Mouse (Mus musculus) right cerebral cortex, postnatal 25 days (tissue): Measurements from ENCODE around the gene Plxnc1.

Experiments used
- DNase-seq: peaks from one replicate; pipeline ENCODE4 v3.0.0; 2022

Plxnc1 gene

DNA sequence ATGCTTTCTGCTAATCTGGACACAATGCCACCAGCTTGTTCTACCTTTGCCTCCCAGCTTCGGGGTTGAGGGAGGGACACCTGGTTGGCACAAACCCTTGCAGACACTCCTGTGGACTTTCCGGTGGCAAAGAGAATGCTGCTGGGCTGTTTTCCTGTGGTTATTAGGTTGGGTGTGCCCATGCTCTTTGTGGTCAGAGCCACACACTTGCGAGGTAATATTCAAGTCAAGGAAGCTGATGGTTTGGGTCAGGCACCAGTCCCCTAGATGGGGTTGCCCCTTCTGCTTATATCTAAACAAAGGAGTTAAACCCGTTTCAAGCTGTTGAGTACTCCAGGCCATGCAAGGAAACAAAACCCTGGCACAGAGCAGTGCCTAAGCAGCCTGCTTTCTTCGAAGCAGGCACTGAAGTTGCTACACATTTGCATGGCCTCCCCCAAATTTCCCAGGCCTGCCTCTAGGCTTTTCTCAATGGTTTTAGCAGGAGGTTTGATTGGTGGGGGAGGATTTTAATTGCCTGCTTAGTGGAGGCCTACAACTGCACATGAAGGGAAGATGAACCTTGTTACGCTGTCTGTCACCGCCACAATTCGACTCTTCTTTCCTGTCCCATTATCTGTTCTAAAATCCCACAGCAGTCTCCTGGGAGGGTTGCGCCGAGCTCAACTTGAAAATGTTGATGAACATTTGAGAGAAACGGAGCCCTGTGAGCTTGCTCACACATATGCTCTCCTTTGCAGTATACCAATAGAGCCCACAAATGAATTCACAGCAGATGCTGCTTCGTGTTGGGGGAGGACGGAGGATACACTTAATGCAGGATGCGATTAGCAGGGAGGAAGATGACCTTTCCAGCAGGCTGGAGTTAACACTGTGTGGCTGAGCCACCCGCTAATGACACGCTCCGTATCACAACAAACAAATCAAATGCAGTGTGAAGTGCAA, 132.5 kb downstream of the Plxnc1 start:
- DNase-seq: no peak

DNA sequence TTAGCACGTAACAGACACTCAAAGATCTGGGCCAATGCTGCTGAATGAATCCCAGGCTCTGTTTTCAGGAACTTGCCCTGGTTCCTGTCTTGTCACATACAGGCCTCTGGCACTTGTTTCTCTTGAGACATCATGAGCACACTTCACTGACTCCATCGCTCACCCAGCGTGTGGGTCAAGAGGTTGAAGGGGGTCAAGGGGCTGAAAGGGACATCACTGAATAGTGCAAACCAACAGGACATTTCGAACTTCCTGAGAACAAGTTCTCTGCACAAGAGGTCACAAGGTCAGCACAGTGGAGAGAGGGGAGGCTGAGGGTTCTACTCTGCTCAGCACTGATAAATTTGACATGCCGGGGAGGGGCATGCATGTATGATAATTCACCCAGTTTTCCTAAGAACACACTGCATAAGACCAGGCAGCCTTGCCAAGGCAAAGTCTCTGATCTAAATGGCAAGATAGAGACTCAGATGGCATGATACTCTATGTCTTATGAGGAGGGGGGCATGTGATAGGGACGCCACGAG, 134.6 kb downstream of the Plxnc1 start:
- no peak for DNase-seq

DNA sequence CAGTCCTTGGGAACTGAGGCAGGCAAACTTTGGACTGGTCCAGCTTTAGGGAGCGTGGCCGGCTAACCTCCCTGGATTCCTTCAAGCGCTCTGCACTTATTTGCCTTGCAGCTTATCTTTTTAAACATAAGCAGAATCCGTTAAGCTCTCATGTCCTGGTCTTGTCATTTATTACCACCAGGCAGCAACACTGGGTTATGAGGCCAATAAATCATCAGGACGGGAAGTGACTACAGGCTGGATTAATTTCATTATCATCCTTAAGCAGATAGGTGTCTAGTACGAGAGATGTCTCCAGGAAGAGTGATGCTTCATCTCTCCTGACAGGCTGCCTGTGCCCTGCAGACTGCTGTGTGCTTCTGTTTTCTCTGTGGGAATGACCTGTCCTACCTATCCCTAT, 136.4 kb downstream of the Plxnc1 start:
- no peak for DNase-seq

DNA sequence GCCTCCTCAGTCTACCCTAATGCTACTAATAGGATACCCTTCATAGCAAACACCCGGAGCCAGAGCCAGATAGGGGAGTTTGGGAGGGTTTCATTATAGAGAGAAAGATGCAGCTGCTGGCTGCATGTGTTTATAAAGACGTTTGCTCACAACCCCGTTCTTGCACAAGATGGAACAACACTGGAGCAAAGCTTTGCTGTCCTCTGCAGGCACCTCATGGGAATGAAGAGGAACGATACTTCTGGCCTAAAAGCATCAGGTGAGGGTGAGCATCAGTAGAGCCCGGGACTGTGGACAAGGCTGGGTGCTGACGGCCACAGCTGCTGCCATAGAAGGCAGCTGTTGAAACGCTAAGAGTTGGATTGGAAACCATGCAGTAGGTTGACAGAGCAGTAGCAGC, 137.3 kb downstream of the Plxnc1 start:
- DNase-seq: no peak

DNA sequence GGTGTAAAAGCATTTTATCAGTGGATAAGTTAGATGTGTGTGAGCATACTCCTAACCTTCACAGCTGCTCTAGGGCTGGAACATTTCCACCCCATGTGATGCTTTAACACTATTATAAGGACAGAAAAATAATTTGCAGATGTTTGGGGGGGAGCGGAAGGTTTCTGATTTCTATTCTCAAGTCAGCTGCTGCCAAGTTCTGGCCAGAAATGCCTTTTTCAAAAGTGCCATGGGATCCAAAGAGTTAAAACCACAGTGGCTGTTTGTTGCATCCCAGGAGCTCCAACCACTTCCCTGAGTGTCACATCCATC, 139.8 kb downstream of the Plxnc1 start:
- DNase-seq: no peak

DNA sequence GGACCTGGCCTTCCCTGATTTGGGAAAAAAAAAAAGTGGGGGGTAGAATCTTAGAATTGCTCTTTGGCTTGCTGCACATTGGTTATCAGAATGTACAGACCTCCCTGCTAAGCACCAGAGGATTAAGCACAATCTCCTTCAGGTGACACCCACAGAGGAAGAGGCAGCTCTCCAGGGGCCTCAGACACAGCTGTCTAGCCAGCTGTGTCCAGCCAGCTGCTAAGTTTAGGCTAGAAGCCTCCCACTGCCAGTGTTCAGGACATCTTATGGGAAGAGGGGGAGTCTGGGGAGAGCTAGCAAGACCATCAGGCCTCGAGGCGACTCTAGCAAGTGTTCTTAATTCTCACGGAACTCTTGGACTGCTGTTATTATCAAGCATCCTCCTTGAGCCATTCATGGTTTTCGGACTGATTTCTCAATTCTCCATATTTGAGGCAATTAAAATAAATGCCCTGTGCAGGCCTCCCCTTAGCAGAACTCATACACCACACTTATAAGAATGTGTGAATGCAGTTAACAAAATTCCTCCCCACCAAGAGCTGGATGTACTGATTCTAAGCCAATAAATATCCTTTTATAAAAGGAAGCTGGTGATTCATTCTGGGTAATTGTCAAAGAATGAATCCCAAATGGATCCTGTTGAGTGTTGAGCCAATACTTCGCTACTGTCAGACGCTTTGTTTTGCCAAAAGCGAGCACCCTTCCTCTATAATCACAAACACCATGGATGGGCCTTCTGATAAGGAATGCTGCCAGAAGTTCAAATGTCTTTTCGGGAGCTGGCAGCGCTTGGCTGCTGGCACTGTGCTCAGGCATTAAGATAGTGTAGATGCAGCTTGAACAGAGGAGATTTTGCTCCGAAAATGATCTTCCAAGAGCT, 140.4 kb downstream of the Plxnc1 start:
- no peak for DNase-seq

DNA sequence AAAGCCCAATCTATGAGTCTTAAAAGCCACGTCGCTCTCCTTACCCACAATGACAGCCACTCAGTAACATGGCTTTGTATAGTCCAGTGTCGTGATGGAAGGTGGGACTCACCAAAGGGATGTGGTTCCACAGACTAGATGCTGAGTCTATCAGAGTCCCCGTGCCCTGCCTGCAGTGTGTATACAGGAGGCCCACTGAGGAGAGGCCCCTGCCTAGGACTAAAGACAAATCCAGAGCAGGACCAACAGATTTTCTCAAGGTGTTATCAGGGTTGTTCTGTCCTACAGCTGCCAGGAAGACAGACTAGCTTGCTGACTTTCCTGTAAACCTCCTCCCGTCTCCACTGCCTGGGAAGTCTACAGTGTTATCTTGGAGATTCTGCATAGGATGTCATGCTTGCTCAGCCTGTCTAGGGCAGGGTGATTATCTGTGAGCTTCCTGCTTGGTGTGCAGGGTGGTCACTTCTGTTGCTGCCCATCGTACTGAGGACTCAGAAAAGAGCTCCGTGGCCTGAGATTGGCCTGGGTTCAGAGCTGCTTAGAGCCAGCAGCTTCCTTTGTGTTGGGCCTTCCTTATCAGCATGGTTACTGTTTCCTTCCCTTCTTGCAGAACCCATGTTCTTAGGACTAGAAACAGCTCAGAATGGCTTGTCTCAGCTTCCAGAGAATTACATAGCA, 143.8 kb downstream of the Plxnc1 start:
- DNase-seq: no peak

DNA sequence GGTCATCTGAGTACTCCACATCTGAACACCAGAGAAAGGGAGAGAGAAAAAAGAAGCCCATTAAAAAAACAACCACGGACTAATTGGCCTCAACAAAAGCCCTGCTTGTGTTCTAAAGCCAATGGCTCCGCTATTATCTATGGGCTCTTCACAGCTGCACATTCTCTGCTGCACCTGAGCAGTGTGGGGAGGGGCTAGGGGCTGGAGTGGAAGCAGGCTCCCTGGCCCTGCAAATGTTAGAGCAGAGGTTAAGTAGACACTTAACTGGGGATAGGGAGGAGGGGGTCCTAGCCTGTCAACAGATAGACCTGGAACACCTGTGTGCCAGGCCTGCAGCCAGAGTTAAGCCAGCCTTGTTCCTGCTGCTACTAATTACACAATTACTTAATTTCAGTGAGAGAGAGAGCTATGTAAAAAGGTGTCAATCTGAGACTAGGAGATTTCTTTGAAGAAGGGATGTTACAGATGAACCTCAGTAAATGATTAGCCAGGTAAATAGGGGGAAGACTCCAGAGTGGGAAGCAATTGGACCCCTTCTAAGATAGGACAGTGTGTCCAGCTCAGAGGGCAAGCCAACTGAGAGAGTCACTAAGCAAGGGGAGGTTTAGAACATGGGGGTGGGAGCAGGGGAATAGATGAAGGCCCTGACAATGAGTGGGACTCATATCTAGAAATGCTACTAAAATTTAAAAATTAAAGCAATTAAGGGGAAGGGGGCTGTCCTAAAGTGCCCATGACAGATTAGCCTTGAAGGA, 145.0 kb downstream of the Plxnc1 start:
- DNase-seq: no peak

DNA sequence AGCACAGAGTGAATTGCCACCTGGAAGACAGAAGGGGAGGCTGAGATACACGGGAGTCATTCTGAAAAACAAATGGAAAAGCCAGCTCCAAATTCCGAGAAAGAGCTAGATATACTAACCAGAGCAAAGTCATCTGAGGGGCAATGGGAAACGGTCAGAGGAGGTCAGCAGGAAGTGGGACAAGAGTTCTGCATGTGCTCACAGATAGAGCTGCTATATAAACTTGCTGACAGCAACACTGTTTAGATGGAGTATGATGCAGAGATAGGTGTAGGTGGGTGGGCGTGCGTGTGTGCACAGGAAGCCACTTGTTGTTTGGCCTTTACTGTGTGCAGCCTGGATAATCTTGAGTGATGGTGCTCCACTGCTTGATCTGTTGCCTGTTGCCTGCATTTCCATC, 146.5 kb downstream of the Plxnc1 start:
- DNase-seq: no peak

DNA sequence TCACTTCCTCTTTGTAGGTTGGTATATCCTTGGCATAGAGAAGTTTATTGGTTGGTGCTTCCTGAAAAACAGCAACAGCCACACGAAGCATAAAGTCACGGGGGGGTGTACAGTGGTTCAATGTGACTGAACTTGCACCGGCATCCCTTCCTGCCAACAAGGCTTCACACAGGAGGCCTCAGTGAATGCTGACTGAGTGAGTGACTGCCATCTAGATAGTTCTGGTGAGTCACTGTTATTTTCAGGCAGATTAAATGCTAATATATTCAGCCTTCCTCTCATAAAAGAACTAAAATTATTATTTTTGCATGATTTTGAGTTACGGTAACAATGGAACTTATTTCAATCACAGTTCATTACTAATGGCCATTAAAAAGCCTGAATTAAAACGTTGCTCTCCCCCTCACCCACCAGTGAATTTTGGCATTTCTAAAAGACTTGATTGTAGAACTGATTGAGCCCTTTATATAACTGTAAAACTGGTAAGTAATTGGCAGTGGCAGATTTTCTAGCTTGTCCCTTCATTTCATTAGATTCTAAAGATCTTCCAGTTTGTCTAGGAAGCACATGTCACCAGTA, 149.9 kb downstream of the Plxnc1 start:
- no peak for DNase-seq

DNA sequence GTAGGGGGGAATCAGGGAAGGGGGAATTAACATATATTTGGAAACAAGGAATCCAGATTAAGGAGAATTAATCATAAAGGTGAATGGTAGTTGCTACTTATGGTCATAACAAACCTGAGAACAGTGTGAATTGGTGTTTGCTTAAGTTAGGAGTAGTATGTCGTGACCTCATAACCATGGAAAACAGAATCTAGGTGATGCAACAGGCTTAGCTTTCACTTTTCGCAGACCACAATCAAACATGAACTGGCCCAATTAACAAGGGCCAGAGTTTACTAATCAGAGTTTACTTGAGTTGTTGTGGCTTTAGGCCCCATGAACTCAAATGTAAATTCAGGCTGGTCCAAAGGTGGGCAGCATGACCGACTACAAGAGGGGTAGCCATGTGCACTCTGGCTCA, 150.7 kb downstream of the Plxnc1 start:
- no peak for DNase-seq

DNA sequence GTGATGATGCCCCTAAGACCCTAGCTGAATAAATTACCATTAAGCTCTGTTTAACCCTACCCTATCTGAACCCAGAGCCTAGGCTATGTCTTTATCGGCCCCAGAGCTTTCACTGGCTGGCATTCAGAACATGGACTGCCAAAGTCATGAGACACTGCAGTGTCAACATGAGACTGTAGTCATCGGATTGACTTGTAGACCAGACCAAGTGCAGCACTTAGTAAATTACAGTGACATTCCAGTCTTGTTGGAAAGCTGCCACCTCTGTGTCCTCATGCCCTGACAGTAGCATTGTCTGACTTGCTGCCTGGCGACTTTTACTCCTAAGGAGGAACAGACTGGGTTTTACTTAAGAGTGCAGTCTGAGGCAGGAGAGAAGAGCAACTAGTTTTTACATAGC, 155.4 kb downstream of the Plxnc1 start:
- DNase-seq: no peak

DNA sequence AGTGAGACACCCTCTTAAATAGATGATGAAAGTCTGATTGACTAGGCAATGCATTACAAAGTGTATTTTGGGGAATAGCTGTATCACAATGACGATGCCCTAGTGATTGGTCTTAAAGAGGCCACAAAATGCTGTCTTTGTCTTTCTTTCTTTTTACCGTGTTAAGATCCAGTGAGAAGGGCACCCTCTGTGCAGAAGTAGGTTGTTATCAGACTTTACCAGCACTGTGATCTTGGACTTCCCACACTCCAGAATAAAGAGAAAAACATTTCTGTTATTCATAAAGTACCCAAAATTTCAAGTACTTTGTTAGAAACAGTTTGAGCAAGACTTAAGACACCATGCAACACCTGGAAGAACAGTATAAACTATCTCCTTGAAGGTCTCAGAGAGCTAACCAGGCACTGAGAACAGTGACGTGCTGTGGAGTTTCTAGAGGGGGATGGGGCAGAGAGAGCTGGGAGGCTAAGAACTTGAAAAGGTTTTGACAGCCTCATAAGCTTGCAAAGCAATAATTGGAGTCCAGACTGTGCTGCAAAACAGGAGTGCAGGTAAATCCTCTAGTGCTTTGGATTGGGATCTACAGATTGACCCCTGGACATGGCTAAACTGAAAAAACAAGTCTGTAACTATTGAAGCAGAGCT, 163.9 kb downstream of the Plxnc1 start:
- DNase-seq: no peak

DNA sequence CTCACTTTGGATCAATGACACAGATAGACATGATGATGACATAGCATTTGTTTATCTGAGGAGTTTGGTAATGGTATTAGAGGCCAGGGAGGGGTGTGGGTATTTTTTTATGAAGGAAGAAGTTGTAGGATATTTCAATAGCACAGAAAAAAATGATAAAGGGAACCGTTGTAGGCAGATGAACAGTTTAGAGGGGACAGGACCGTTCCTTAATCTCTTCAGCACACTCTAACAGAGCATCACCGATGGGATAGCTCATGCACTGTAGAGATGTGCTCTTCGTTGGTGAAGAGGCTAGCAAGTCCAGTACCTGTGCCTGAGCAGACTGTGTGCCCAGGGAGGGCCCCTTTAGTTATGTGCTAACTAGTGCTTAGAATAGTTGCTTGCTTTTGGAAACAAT, 165.3 kb downstream of the Plxnc1 start:
- DNase-seq: no peak

DNA sequence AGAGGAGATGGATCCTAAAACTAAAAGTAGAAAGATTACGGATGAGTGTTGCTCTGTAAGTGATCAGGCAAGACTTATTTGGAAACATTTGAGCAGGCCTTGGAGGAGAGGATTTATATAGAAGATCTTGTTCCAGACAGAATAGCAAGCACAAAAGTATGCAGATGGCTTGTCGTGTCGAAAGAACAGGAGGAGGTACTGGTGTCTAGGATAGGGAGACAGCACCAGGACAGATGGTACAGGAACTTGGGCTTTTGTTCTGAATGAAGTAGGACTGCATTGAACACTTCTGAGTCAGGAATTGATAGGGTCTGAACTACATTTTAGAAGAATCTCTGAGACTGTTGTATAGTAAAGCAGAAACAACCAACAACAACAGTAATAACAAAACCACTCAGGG, 167.1 kb downstream of the Plxnc1 start:
- no peak for DNase-seq

DNA sequence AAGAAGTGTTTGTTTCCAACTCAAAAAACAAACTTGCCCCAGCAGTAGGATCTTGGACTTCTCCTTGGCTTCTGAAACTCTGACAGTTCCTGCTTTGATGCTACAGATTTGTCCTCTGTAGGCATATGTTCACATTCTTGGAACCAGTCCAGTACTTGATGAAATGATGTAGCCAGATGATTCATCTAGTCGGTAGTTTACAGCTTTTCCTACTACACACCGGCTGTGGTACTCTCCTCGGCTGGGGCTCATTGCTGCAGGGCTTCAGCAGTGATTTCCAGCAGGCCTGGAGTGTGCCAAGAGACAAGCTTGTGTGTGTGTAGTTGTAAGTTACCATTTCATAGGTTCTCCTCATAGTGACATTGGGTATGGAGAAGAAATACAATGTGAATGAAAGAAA, 173.1 kb downstream of the Plxnc1 start:
- no peak for DNase-seq

DNA sequence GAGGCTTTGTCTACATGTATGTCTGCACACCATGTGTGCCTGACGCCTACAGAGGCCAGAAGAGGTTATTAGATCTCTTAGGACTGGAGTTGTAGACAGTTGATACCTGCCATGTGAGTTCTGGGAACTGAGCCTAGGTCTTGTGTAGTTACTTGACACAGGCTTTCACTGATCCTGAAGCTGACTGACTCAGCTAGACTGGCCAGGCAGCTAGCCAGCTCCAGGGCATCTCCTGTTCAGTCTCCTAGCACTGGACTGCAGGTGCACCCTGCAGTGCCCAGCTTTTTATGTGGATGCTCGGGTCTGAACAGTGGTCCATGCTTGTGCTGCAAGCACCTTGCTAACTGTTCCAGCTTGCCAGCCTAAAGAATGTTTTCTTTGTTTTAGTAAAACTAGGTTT, 197.6 kb downstream of the Plxnc1 start:
- no peak for DNase-seq

DNA sequence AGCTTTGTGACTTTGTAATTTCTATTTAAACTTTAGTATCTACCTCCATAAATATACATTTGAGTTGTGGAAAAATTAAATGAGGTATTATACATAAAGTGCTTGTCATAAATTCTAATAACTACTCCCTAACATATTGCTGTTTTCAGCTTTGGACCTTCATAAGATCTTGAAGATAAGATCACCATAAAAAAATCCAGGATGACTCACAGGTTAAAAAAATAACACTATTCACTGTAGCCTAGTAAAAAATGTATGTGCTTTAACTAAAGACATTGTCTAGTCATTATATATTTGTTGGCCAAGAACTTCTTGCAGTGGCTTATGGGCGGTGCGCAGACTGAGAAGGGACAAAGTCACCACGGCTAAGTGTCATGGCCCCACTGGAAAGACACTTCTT, 203.2 kb downstream of the Plxnc1 start:
- DNase-seq: no peak
